Mouse (Mus musculus) ZHBTc4 (cell line): ENCODE data around the gene Kifc5b.

Experiments
- DNase-seq: peaks from one replicate; pipeline ENCODE4 v3.0.0-alpha.2; 2011; ENCODE audit warnings: low read depth, low spot score

Kifc5b gene

DNA sequence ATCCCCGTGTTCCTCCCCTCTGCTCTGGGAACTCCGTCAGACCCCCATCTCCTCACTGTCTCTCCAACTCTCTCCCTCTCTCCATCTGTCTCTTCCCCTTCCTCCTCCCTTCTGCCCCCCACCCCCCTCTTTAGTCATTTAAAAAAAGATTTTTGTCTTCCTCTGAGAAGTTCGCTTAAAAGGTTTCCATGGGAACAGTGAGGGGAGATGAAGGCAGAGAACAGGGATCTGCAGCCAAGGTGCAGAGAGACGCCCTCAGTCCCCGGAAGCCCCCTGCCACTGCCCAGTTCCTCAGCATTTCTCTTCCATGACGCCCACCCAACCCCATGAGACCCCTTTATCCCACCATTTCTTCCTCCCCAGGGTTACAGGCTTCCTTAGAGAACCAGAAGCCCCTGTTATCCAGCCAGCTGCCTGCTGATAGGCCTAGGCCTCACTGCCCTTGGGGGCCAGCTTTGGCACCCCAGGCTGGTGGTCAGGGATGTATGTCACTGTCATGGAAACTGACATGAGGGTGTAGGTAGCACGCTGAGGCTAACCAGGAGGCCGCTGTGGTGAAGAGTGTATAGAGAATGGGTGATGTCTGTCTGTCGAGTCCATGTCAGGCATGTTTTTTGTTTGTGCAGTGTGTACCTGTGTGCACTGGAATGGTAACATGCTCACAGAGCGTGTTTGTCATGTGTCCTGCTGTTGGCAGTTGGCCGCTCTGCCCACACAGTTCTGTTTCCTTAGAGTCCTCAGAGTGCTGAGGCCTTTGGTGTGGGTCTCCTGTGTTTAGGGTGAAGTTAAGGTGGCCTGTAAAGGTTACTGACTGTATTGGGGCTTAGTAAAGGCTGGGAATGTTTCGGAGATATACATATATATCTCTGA lies 30.6 kb downstream of the Kifc5b start:
- peak; percentile 25 for DNase-seq

DNA sequence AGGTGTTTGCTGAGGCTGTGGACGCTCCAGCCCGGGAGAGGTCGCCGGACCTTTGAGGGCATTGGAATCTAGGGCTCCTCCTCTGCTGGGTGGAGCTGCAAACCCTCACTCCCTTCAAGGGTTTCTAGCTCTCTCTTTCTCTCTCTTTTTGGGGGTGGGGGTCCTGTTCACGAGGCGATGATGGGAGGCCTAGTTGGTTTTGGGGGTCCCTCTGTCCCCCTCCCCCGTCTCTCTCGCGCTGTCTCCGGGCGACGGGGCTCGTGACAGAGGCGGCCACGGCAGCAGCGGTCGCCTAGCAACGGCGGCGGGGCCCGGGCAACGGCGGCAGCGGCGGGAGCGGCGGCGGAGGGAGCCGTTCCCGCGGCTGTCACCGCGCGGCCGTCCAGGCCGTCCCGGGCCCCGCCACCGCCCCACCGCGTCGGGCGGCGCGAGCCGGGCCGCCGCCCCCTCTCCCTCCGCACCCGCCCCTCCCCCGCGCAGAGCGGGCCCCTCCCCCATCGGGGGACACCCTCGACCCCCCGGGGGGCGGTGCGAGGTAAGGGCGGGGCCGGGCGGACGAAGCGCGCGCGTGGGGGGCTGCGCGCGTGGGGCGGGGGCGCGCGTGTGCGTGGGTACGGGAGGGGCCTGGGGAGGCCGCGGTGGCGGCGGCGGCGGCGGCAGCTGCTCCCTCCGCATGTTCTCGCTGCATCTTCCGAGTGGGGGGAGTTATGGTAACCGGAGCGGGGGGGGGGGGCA lies 31.6 kb downstream of the Kifc5b start:
- DNase-seq, result peak; percentile 29

DNA sequence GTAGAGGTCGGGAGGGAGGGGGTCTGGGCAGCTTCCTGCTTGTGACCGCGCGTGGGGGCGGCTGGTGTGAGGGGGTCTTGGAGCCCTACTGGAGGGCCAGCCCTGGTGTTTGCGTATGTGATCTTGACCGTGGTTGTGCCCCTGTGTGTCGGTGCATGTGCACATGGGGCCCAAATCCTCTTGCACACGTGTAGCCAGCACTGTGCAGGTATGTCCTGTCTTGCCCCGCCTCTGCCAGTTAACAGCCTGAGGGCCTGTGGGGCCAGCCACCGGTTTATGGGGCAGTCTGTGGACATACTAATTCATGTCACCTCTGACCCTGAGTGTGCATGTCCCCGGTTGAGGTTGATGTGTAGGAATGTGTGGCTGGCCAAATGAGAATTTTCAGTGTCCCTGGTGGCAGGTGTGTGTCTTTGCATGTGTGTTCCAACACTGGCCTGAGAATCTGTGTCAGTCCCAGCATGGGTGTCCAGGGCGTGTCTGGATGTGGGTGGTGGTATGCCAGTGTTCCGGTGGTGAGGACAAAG lies 32.2 kb downstream of the Kifc5b start:
- peak; percentile 79 for DNase-seq

GRCm38 (mm10) chr17:26949866-26950265 lies 33.0 kb downstream of the Kifc5b start:
- no peak for DNase-seq

GRCm38 (mm10) chr17:26950560-26951288 lies 33.8 kb downstream of the Kifc5b start:
- no peak for DNase-seq

- peak; percentile 56 for DNase-seq
Measured at GRCm38 (mm10) chr17:26951406-26951805, 34.5 kb downstream of the Kifc5b start.

DNA sequence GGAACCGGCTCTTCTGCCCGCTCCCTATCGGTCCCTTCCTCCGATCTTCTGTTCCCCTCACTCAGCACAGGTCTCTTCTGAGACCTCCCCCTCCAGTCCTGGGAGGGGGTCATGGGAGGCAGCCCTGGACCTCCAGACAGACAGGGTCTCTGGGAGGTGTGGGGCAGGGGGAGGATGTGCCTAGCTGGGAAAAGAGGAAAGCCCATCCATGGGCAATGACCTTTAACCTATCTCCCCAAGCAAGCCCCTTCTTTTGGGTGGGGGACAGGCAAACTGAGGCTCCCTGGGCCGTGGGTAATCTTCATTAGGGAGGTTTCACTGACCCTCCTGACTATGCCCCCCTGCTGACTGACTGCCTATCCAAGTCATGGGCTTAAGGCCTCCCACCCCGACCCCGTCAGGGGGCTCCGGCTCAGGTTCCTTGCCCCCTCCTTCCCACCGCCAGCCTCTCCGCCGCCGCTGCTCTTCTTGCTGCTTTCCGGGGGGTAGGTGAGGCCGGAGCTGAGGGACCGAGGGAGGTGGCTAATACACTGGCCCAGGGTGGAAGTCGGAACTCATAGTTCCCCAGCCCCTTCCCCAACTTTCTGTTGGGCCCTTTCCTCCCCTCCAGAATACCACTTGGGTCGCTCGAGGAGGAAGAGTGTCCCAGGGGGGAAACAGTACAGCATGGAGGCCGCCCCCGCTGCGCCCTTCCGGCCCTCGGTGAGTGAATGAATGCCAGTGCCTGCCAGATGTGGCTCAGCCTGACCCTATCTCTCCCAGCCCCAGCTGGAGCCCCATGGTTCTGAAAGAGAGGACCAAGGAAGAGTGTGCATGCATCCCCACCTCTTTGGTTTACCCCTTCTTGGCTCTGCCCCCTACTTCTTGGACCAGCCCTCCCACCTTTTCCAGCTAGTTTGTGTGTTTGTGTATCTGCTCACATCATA lies 35.3 kb downstream of the Kifc5b start:
- no peak for DNase-seq

DNA sequence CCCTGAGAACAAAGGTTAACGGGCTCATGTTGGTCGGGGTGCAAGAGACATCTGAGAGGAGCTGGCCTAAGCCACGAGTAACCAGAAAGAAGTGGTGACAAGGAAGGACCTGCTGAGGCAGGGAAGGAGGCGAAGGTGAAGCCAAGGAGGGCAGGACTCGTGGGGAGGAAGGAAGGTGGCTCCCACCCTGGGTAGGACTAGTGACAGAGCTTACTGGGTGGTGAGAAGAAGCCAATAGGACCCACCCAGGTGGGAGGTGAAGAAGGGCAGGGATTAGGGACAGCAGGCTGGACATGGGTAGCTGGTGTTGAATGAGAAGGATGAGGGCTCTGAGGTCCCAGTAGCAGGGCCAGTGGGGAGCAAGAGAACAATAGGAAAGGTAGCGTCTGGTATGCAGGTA lies 36.3 kb downstream of the Kifc5b start:
- DNase-seq, result no peak

DNA sequence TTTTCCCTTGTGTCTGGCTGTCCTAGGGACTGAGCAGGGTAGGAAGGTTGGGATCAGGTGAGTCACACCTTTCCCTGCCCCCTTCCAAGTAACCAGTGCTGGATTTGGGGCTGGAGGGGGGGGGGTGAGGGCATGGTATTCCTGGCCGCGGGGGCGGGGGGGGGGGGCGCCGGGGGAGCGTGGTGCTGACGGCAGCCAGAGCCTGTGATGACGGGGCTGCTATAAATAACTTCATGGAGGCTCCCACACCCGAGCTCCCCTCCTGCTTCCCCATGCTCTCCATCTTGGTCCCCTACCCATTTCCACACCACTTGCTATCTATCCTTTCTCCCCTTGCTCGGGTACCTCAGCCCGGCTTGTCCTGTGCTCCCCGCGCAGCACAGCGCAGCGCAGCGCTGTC lies 36.8 kb downstream of the Kifc5b start:
- no peak for DNase-seq

- DNase-seq, result no peak
Measured at GRCm38 (mm10) chr17:26956309-26956708, 39.4 kb downstream of the Kifc5b start.

- DNase-seq, result no peak
Measured at GRCm38 (mm10) chr17:26956895-26957294, 40.0 kb downstream of the Kifc5b start.

- DNase-seq, result no peak
Measured at GRCm38 (mm10) chr17:26957872-26958271, 41.0 kb downstream of the Kifc5b start.

GRCm38 (mm10) chr17:26958880-26959279 lies 42.0 kb downstream of the Kifc5b start:
- DNase-seq, result no peak

GRCm38 (mm10) chr17:26959815-26960214 lies 42.9 kb downstream of the Kifc5b start:
- DNase-seq, result no peak

- no peak for DNase-seq
Measured at GRCm38 (mm10) chr17:26961572-26962240, 44.8 kb downstream of the Kifc5b start.

DNA sequence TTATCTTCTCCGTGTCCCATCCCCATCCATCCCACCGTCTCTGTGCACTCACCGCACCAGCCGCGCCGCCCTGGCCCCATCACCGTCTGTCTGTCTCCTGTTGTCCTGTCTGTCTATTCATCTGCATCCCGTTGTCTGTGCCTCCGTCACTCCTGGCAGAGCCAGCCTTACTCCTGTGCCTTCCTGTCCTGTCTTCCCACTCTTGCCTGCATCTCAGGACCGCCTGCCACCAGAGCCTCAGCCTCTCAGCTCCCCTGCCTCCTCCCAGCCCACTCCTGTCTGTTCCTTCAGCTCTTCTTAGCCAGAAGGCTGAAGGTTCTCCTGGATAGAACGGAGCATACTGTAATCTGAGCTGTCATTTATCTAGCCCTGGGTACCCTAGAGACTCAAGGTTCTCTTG lies 50.1 kb downstream of the Kifc5b start:
- DNase-seq, result no peak

DNA sequence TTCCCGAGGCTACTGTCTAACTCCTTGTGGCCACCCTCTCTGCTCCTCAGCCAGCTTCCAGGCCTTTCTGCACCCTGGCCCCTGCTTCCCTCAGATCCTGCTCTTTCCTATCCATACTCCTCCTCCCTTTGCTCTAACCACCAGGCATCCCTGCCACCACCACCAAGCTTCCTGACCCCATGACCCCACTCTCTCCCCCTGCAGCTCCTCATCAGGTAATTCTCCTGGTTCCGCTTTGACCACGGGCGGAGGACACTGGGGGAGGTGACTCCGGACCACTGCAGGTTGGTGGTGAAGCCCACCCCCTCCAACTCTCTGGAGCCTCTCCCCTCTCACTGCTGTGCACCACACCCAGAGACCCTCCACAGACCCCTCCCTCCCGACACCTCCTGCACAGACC lies 50.6 kb downstream of the Kifc5b start:
- DNase-seq, result no peak

GRCm38 (mm10) chr17:26968200-26968611 lies 51.3 kb downstream of the Kifc5b start:
- no peak for DNase-seq

DNA sequence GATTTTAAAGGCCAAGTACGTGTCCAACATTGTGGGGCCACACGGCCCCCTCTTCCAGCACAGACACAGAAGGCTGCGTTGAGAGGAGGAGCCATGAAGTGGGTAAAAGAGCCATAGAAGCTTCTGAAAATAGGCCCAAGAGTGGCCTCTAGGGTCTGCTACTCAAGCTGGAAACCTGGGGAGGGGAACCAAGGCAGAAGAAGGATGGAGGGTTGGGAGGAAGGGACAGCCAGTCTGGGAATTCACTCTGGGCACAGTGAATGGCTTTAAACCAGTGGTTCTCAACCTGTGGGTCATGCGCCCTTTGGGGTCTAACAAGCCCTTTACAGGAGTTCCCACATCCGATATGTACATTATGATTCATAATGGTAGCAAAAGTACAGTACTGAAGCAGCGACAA lies 52.4 kb downstream of the Kifc5b start:
- DNase-seq, result no peak

DNA sequence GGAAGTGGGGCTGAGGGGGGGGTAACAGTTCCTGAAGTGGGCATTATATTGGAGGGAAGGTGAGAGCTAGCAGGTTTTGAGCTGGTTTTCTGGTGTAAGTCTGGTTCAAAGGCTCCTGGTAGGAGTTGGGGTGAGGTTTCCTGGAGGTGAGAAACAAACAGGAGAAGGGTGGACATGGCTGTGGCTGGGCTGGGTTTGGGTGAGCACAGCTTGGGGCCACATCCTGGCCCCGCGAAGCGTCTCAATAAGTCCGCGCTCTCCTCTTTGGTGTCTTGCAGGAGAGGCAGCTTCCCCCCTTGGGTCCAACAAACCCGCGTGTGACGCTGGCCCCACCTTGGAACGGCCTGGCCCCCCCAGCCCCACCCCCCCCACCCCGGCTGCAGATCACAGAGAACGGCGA lies 53.3 kb downstream of the Kifc5b start:
- DNase-seq, result no peak
